In genomic region chr1:50926374-50927060, GRCm38 (mm10) we compare ENCODE assay signal across 8 mouse cellular contexts. TPM values are rescaled to one million over a fixed set of nuclear protein-coding genes. Genes with fewer than 3 reads are reported as not detected.
DNase-seq lines count a peak whose midpoint lies in the region; ATAC-seq and TF ChIP-seq lines count a peak whose summit lies in the region.

No protein-coding gene starts in this region.

- no peak for TF ChIP-seq CTCF in testis, adult 2 months (IDR thresholded peaks at IDR 0.05; ENCODE audit: control insufficient read depth, insufficient read depth, insufficient replicate concordance, low read depth, low read length)
- TF ChIP-seq CTCF in olfactory bulb, adult 2 months (IDR thresholded peaks at IDR 0.05; ENCODE audit: insufficient read depth, low read depth, low read length) = no peak

- H3K27ac ChIP-seq in testis, adult 2 months (ENCODE audit: control insufficient read depth, insufficient read depth, low read depth, low read length) = no peak overlapping the region
- H3K27ac ChIP-seq in heart, embryonic 16.5 days (ENCODE audit: low read length) = no peak overlapping the region
- no peak overlapping the region for H3K27ac ChIP-seq in limb, embryonic 12.5 days
- H3K27ac ChIP-seq in olfactory bulb, adult 2 months (ENCODE audit: insufficient read depth, low read depth, low read length) = peak overlapping the region; percentile 94

- H3K4me2 ChIP-seq in heart, embryonic 16.5 days (ENCODE audit: low read depth, low read length) = peak overlapping the region; percentile 97
- H3K4me2 ChIP-seq in limb, embryonic 12.5 days = peak overlapping the region; percentile 100

- H3K9ac ChIP-seq in heart, embryonic 16.5 days (ENCODE audit: low read length) = peak overlapping the region; percentile 43
- peak overlapping the region; percentile 45; the same call in 1 of the 2 replicates for H3K9ac ChIP-seq in limb, embryonic 12.5 days (replicated peaks)

- no peak for TF ChIP-seq POLR2A in testis, adult 2 months (IDR thresholded peaks at IDR 0.05; ENCODE audit: control insufficient read depth, low read depth, low read length)
- no peak for TF ChIP-seq POLR2A in olfactory bulb, adult 2 months (IDR thresholded peaks at IDR 0.05; ENCODE audit: insufficient read depth, low read depth, low read length)

- peak overlapping the region; percentile 74 for H3K4me3 ChIP-seq in testis, adult 2 months (ENCODE audit: control insufficient read depth, low read depth, low read length)
- H3K4me3 ChIP-seq in heart, embryonic 16.5 days (ENCODE audit: low read length) = peak overlapping the region; percentile 72
- H3K4me3 ChIP-seq in limb, embryonic 12.5 days (replicated peaks) = peak overlapping the region; percentile 60
- H3K4me3 ChIP-seq in olfactory bulb, adult 2 months (ENCODE audit: insufficient read depth, low read depth, low read length) = peak overlapping the region; percentile 67

- WGBS in heart, embryonic 16.5 days = 2% methylated on average over 23 of the region's 23 CpGs
- 1% methylated on average over 23 of the region's 23 CpGs for WGBS in limb, embryonic 12.5 days
- 2% methylated on average over 23 of the region's 23 CpGs for WGBS in olfactory bulb, adult 2 months

- H3K4me1 ChIP-seq in testis, adult 2 months (ENCODE audit: control insufficient read depth, insufficient read depth, low read length) = peaks cover 13% of the 10 kb centered on the region
- H3K4me1 ChIP-seq in heart, embryonic 16.5 days (ENCODE audit: control insufficient read depth, insufficient read depth, low read length) = peaks cover 8% of the 10 kb centered on the region
- H3K4me1 ChIP-seq in limb, embryonic 12.5 days (replicated peaks) = peaks cover 20% of the 10 kb centered on the region; the same call in 1 of the 2 replicates
- no peaks in the 10 kb centered on the region for H3K4me1 ChIP-seq in olfactory bulb, adult 2 months (ENCODE audit: control insufficient read depth, insufficient read depth, low read length)

- peak; percentile 45 for DNase-seq in cerebellum, adult 11 months
- no peak for DNase-seq in cerebellum, adult 9-10 months
- no peak for DNase-seq in testis, postnatal 10 days (ENCODE audit: low spot score)
- DNase-seq in adipocyte (ENCODE audit: low spot score) = no peak

- H3K9me3 ChIP-seq in heart, embryonic 16.5 days (replicated peaks; ENCODE audit: control insufficient read depth, low read length) = no peaks in the 10 kb centered on the region
- H3K9me3 ChIP-seq in limb, embryonic 12.5 days = no peaks in the 10 kb centered on the region

- peak; percentile 35; the same call in 1 of the 2 replicates for ATAC-seq in heart, embryonic 16.5 days (replicated peaks; ENCODE audit: extremely low read depth, insufficient read depth, low FRiP score)
- peak; percentile 43; the same call in 1 of the 2 replicates for ATAC-seq in limb, embryonic 12.5 days (ENCODE audit: insufficient number of reproducible peaks, insufficient read depth, low FRiP score, low TSS enrichment, low read depth)

- H3K36me3 ChIP-seq in testis, adult 2 months (ENCODE audit: control insufficient read depth, insufficient read depth, low read length) = no peaks in the 10 kb centered on the region
- no peaks in the 10 kb centered on the region for H3K36me3 ChIP-seq in heart, embryonic 16.5 days (ENCODE audit: control insufficient read depth, insufficient read depth)
- H3K36me3 ChIP-seq in limb, embryonic 12.5 days = no peaks in the 10 kb centered on the region

- H3K27me3 ChIP-seq in testis, adult 2 months (ENCODE audit: control insufficient read depth, insufficient read depth, low read length) = peaks cover 2% of the 10 kb centered on the region; the same call in 1 of the 2 replicates
- peaks cover 32% of the 10 kb centered on the region for H3K27me3 ChIP-seq in heart, embryonic 16.5 days (ENCODE audit: control insufficient read depth, insufficient read depth, low read length)
- H3K27me3 ChIP-seq in limb, embryonic 12.5 days = peaks cover 45% of the 10 kb centered on the region

RNA-seq across cellular contexts. Expression of gene Tmeff2, which starts 26.1 kb away (rescaled TPM):
- polyA plus RNA-seq in testis, adult 2 months (2012; rRNA removed) = 0.66 and 0.69 TPM in 2 replicates
- 2.2 and 2.4 TPM in 2 replicates for polyA plus RNA-seq in heart, embryonic 16.5 days (2015; fragmentation: Nextera tagmentation; extraction: Ambion mirVana)
- polyA plus RNA-seq in limb, embryonic 12.5 days (2016; fragmentation: Nextera tagmentation; extraction: Ambion mirVana) = 6.4 and 8.1 TPM in 2 replicates
- not detected in 2 replicates for polyA plus RNA-seq in olfactory bulb, adult 2 months (2012; ENCODE audit: insufficient read depth, insufficient read length, low replicate concordance, missing spikeins)
